Mouse (Mus musculus): ENCODE results near the gene Wfdc12. TPM values are rescaled to one million over a fixed set of nuclear protein-coding genes. Genes with fewer than 3 reads are reported as not detected.
A peak's percentile ranks its signal among the peaks of the same experiment; 100 is the strongest.

Wfdc12 gene
- polyA plus RNA-seq, 1 experiment from 2014 or later = not detected

- no peak for ATAC-seq (ENCODE audit: low FRiP score, low read depth)
- H3K36me3 ChIP-seq = no peaks in the 10 kb centered on the region
- no peak overlapping the region for H3K9ac ChIP-seq (replicated peaks)
- H3K27me3 ChIP-seq = peaks cover 36% of the 10 kb centered on the region
- no peaks in the 10 kb centered on the region for H3K9me3 ChIP-seq
- 83% methylated on average over 8 of the region's 8 CpGs for WGBS
- no peak overlapping the region for H3K4me3 ChIP-seq
- H3K27ac ChIP-seq (replicated peaks) = no peak overlapping the region
- H3K4me2 ChIP-seq (replicated peaks) = no peak overlapping the region
- peaks cover 22% of the 10 kb centered on the region for H3K4me1 ChIP-seq
Observed at GRCm38 (mm10) chr2:164174649-164175395, 15.6 kb downstream of the Wfdc12 start.

GRCm38 (mm10) chr2:164173394-164173793 lies 17.0 kb downstream of the Wfdc12 start:
- 82% methylated on average over 3 of the region's 3 CpGs for WGBS
- Histone ChIP-seq H3K36me3 (no peaks in the 10 kb centered on the region), H3K27ac (replicated peaks) (no peak overlapping the region), H3K4me3 (no peak overlapping the region), H3K27me3 (peaks cover 51% of the 10 kb centered on the region), H3K9me3 (no peaks in the 10 kb centered on the region; the same call in 1 of the 2 replicates), H3K9ac (replicated peaks) (no peak overlapping the region), H3K4me1 (peaks cover 27% of the 10 kb centered on the region), H3K4me2 (replicated peaks) (no peak overlapping the region)
- no peak for ATAC-seq (ENCODE audit: low FRiP score, low read depth)

DNA sequence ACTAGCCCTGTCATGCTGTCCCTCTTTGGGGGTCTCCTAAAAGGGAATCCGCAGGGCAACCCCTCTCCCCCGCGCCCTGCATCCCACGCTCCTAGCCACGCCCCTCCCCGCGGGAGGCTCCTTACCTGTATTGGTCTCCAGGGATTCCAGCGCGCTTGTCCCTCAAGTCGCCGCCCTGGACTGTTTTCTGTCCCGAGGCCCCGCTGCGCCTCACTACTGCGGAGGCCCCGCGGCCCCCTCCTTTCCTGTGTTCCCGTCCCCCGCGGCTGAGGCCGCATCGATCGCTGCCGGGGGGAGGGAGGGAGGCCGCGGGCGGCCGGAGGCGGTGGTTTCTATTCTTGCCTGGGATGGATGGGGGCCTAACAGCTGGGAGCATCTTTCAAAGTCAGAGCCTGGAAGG lies 19.5 kb downstream of the Wfdc12 start, which contains the start of gene Kcns1:
Kcns1 (minus strand) TSS at position 212 of the 400 bp plus-strand sequence.
- no peak for ATAC-seq (ENCODE audit: low FRiP score, low read depth)
- H3K9ac ChIP-seq (replicated peaks) = peak within 1 kb of the TSS; percentile 41; the same call in 1 of the 2 replicates
- peak within 1 kb of the TSS; percentile 65 for H3K4me2 ChIP-seq (replicated peaks)
- peaks cover 70% of the 10 kb centered on the region for H3K27me3 ChIP-seq
- WGBS = under 1% methylated on average over 29 of the region's 29 CpGs
- H3K4me1 ChIP-seq = peaks cover 35% of the 10 kb centered on the region
- H3K9me3 ChIP-seq = no peaks in the 10 kb centered on the region; the same call in 1 of the 2 replicates
- H3K27ac ChIP-seq (replicated peaks) = no peak within 1 kb of the TSS
- H3K36me3 ChIP-seq = no peaks in the 10 kb centered on the region
- H3K4me3 ChIP-seq = peak within 1 kb of the TSS; percentile 37

- peak overlapping the region; percentile 37; the same call in 1 of the 2 replicates for H3K4me3 ChIP-seq
- H3K36me3 ChIP-seq = no peaks in the 10 kb centered on the region
- peaks cover 76% of the 10 kb centered on the region for H3K27me3 ChIP-seq
- H3K4me1 ChIP-seq = peaks cover 35% of the 10 kb centered on the region
- 2% methylated on average over 11 of the region's 11 CpGs for WGBS
- H3K9ac ChIP-seq (replicated peaks) = no peak overlapping the region
- H3K27ac ChIP-seq (replicated peaks) = no peak overlapping the region
- H3K4me2 ChIP-seq (replicated peaks) = peak overlapping the region; percentile 65
- no peak for ATAC-seq (ENCODE audit: low FRiP score, low read depth)
- no peaks in the 10 kb centered on the region; the same call in 1 of the 2 replicates for H3K9me3 ChIP-seq
Observed at GRCm38 (mm10) chr2:164170326-164170725, 20.1 kb downstream of the Wfdc12 start.

GRCm38 (mm10) chr2:164168571-164168946 lies 21.8 kb downstream of the Wfdc12 start:
- H3K9me3 ChIP-seq = no peaks in the 10 kb centered on the region; the same call in 1 of the 2 replicates
- no peak overlapping the region for H3K27ac ChIP-seq (replicated peaks)
- peaks cover 78% of the 10 kb centered on the region for H3K27me3 ChIP-seq
- peak overlapping the region; percentile 52 for H3K4me2 ChIP-seq (replicated peaks)
- no peaks in the 10 kb centered on the region for H3K36me3 ChIP-seq
- no peak overlapping the region for H3K9ac ChIP-seq (replicated peaks)
- peaks cover 32% of the 10 kb centered on the region for H3K4me1 ChIP-seq
- 13% methylated on average over 42 of the region's 42 CpGs for WGBS
- H3K4me3 ChIP-seq = peak overlapping the region; percentile 34
- 0 out of 2 replicates have a peak, but pooled peaks have one; percentile 9 for ATAC-seq (ENCODE audit: low FRiP score, low read depth)

DNA sequence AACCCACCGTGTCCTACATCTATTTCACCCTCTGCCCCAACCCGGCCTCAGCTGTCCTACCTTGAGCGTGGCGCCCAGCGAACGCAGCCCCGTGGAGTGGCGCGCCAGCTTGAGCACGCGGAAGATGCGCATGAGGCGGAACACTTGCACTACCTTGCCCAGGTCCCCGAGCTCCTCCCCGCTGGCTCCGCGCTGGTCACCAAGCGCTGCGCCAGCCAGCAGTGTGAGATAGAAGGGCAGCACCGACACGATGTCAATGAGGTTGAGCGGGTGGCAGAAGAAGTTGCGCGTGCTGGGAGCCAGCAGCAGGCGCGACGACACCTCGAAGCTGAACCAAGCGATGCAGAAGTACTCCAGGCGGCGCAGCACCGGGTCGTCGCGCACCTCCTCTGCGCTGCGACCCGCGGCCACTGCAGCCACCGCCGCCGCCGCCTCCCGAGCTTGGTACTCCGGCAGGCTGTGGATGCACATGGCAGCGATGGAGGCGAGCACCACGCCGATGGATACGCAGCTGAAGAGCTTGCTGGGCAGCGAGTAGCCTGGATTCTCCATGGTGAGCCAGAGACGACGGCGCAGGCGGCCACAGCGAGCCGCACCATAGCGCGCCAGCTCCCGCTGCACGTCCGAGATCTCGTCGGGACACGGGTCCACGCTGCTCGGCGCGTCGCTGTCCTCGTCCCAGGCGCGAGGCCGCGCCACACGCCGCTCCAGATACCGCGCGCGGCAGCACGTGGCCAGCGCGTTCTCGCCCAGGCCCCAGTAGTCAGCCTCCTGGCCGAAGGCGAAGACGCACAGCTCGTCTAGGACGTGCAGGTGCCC lies 22.4 kb downstream of the Wfdc12 start:
- H3K9me3 ChIP-seq = no peaks in the 10 kb centered on the region; the same call in 1 of the 2 replicates
- no peak for ATAC-seq (ENCODE audit: low FRiP score, low read depth)
- H3K4me1 ChIP-seq = peaks cover 32% of the 10 kb centered on the region
- H3K9ac ChIP-seq (replicated peaks) = no peak overlapping the region
- H3K36me3 ChIP-seq = no peaks in the 10 kb centered on the region
- H3K27me3 ChIP-seq = peaks cover 76% of the 10 kb centered on the region
- no peak overlapping the region for H3K27ac ChIP-seq (replicated peaks)
- peak overlapping the region; percentile 52 for H3K4me2 ChIP-seq (replicated peaks)
- H3K4me3 ChIP-seq = peak overlapping the region; percentile 34
- WGBS = 12% methylated on average over 80 of the region's 90 CpGs

DNA sequence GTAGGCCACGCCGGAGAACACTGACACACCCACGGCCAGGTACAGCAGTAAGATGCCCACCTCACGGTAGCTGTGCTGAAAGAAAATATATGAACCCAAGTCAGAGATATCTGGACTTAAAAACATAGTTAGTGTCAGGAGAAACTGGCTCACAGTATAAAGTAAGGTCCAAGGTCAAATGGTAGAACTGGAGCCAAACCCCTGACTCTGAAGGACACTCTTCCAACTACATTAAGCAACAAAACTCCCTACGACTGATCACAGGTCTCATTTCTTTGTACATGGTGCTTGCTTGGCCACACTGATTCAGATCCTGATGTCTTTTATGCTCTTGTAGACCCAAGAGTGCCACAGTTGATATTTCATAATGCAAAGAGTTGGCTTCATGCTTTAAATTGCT lies 25.5 kb downstream of the Wfdc12 start:
- H3K4me2 ChIP-seq (replicated peaks) = no peak overlapping the region
- H3K4me3 ChIP-seq = no peak overlapping the region
- H3K27ac ChIP-seq (replicated peaks) = no peak overlapping the region
- H3K4me1 ChIP-seq = peaks cover 14% of the 10 kb centered on the region
- WGBS = 91% methylated on average over 5 of the region's 5 CpGs
- H3K9me3 ChIP-seq = no peaks in the 10 kb centered on the region; the same call in 1 of the 2 replicates
- no peak for ATAC-seq (ENCODE audit: low FRiP score, low read depth)
- no peaks in the 10 kb centered on the region for H3K36me3 ChIP-seq
- no peak overlapping the region for H3K9ac ChIP-seq (replicated peaks)
- H3K27me3 ChIP-seq = peaks cover 54% of the 10 kb centered on the region

GRCm38 (mm10) chr2:164161515-164162055 lies 28.8 kb downstream of the Wfdc12 start:
- Histone ChIP-seq H3K4me3 (no peak overlapping the region), H3K4me2 (replicated peaks) (no peak overlapping the region), H3K27ac (replicated peaks) (no peak overlapping the region), H3K27me3 (peaks cover 20% of the 10 kb centered on the region), H3K36me3 (peaks cover 4% of the 10 kb centered on the region; the same call in 1 of the 2 replicates), H3K9me3 (no peaks in the 10 kb centered on the region), H3K4me1 (no peaks in the 10 kb centered on the region), H3K9ac (replicated peaks) (no peak overlapping the region)
- 80% methylated on average over 11 of the region's 11 CpGs for WGBS
- no peak for ATAC-seq (ENCODE audit: low FRiP score, low read depth)

DNA sequence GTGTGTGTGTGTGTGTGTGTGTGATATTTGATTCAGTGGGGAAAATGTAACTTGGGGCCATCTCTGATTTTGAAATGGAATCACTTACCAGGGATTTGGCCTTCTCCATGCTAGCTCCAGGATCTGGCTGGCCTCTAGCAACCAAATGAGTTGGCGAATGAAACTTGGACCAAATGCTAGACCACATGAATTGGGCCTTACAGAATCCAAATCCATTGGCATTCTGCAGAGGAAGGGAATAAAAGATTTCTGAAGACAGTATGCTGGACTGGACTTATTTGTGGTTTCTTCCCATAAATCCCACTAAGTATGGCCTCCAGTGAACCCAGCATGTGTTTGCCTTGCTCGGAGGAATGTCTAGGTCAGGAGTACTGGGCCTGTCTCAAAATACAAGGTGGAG lies 31.6 kb downstream of the Wfdc12 start:
- ATAC-seq (ENCODE audit: low FRiP score, low read depth) = no peak
- Histone ChIP-seq H3K4me3 (no peak overlapping the region), H3K9ac (replicated peaks) (no peak overlapping the region), H3K36me3 (peaks cover 23% of the 10 kb centered on the region), H3K4me2 (replicated peaks) (no peak overlapping the region), H3K4me1 (no peaks in the 10 kb centered on the region), H3K27me3 (no peaks in the 10 kb centered on the region), H3K9me3 (no peaks in the 10 kb centered on the region), H3K27ac (replicated peaks) (no peak overlapping the region)
- WGBS = 91% methylated on average over 2 of the region's 2 CpGs

DNA sequence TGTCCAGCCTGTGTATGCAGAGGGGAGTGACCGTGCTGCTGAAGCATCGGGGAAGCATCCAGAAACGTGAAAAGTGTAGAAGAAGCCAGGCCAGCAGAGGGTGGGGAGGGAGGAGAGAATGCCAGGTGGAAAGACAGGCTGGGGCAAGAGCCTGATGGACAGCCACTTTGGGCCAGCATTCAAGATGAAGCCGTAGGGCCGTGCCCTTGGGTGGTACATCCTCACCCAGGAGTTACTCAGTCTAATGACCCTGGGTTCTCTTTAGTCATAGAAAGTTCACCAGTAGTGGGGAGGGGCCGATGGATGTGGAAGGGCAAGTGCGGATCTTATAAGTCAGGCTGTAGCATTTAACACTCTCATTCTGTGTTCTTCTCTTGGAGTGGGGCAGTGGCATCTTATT lies 34.2 kb downstream of the Wfdc12 start:
- peaks cover 48% of the 10 kb centered on the region for H3K36me3 ChIP-seq
- no peak overlapping the region for H3K9ac ChIP-seq (replicated peaks)
- H3K27me3 ChIP-seq = no peaks in the 10 kb centered on the region
- no peaks in the 10 kb centered on the region for H3K9me3 ChIP-seq
- H3K4me2 ChIP-seq (replicated peaks) = no peak overlapping the region
- no peak overlapping the region for H3K4me3 ChIP-seq
- no peaks in the 10 kb centered on the region for H3K4me1 ChIP-seq
- WGBS = 89% methylated on average over 7 of the region's 7 CpGs
- H3K27ac ChIP-seq (replicated peaks) = no peak overlapping the region
- no peak for ATAC-seq (ENCODE audit: low FRiP score, low read depth)

DNA sequence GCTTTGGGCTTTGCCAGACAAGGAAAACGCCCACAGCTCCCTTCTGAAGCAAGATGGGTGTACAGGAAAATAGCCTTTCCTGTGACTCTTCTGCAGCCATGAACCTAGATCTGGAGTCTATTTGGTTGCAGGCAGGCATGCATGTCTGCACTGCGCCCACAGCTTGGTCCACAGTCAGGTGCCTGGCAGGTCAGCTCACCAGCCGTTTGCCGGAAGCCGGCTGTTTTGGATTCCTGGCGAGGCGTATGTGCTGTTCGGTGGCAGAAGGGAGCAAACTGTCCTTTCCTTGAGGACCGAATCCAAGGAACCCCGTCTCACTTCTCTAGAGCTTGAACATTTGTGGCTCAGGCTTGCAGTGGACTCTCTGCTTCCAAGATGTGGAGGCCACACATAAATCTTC lies 36.4 kb downstream of the Wfdc12 start:
- H3K4me2 ChIP-seq (replicated peaks) = no peak overlapping the region
- 94% methylated on average over 10 of the region's 10 CpGs for WGBS
- ATAC-seq (ENCODE audit: low FRiP score, low read depth) = no peak
- H3K36me3 ChIP-seq = peaks cover 54% of the 10 kb centered on the region
- no peak overlapping the region for H3K9ac ChIP-seq (replicated peaks)
- no peaks in the 10 kb centered on the region for H3K9me3 ChIP-seq
- H3K27me3 ChIP-seq = no peaks in the 10 kb centered on the region
- H3K4me1 ChIP-seq = no peaks in the 10 kb centered on the region
- H3K4me3 ChIP-seq = no peak overlapping the region
- no peak overlapping the region for H3K27ac ChIP-seq (replicated peaks)

GRCm38 (mm10) chr2:164152341-164152740 lies 38.1 kb downstream of the Wfdc12 start:
- WGBS = 95% methylated on average over 11 of the region's 11 CpGs
- Histone ChIP-seq H3K9ac (replicated peaks) (no peak overlapping the region), H3K4me1 (no peaks in the 10 kb centered on the region; the same call in 1 of the 2 replicates), H3K4me3 (no peak overlapping the region), H3K9me3 (no peaks in the 10 kb centered on the region), H3K27me3 (no peaks in the 10 kb centered on the region), H3K27ac (replicated peaks) (no peak overlapping the region), H3K4me2 (replicated peaks) (no peak overlapping the region), H3K36me3 (peaks cover 54% of the 10 kb centered on the region)
- ATAC-seq (ENCODE audit: low FRiP score, low read depth) = no peak
